Mouse (Mus musculus): Measurements from ENCODE around the gene Cenpo. TPM values are rescaled to one million over a fixed set of nuclear protein-coding genes. Genes with fewer than 3 reads are reported as not detected.

Cenpo gene
- total RNA-seq, 2 experiments from 2014 or later, result 18.5 to 51.3 TPM

DNA sequence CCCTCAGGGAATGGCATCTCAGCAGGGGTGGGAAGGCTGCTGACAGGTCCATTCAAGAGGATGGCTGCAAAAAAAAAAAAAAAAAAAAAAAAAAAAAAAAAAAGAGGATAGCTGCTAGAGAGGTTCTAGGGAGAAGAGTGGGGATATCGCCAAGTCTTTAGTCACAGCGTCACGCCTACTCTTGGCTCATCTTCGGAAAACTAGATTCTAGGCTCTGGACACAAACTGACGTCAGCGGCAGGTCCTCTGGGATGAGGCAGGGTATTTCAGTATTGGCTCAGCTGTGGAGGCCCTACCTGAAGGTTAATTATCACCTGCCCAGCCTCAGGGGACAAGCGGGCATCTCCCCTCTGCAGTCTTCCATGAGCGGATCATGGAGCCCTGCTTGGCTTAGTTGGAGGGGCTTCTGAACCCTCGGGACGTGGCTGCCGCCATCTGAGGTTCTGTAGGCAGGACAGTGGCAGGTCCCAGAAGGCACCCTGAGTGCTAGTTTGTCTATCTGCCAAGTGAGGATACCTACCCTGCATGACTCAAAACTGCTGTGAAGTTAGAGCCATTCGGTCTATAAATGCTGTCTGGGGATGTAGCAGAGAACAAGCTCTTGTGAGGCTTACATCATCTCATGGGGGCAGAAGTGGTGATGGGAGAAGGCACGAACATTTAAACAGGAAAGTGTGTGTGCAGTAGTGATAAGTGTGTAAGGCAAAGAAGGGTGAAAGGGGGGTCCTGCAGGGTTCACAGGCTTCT, 32.5 kb downstream of the Cenpo start:
- ATAC-seq (replicated peaks; ENCODE audit: poor library complexity), result no peak

DNA sequence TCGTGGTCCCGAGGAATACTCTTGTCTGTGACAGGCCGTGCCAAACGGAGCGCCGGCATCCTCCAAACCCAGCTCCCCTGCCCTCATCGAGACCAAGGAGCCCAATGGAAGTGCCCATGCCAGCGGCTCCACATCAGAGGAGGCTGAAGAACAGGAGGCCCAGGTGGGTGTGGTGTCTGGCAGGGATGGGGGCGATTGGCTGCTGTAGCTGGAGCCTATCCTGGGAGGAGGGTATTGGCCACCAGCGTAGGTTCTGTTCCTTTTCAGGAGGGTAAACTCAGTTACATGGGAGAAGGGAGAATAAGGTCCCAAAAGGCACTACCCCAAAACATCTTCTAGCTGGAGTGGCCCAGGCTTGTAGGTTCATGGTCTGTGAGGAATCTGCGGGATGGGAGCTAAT, 34.8 kb downstream of the Cenpo start:
- ATAC-seq (replicated peaks; ENCODE audit: poor library complexity), result no peak

DNA sequence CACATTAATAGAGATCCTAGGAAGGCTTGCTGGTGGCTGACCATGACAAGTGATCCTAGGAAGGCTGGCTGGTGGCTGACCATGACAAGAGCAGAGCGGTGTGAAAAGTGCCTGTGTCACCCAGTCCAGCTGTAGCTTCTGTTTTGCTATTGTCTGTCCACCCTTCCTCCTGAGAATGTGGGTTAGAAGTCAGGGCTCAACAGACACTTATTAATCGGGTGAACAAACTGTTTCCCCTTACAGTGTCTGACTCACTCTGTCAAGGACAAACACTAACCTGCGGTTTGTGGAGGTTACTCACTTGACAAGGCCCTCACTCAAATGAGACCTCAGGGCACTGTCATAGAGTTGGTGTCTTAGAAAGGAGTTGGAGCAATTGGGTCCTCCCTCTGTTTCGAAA, 35.4 kb downstream of the Cenpo start:
- no peak for ATAC-seq (replicated peaks; ENCODE audit: poor library complexity)

DNA sequence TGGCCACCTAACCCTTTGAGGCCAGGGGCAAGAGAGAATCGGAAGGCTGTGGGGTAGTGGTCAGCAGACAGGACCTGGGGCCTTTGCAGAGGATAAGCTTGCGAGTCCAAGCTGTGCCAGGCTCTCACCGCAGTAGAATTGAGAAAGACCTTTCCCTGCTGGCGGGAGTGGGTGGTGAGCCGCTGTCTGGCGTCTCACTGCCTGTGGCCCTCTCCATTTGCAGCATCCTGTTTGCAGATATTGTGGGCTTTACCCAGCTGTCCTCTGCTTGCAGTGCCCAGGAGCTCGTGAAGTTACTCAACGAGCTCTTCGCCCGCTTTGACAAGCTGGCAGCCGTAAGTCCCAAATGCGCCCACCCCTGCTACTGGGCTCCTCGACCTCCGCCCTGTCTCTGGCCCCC, 39.5 kb downstream of the Cenpo start:
- peak; percentile 66 for ATAC-seq (replicated peaks; ENCODE audit: poor library complexity)

DNA sequence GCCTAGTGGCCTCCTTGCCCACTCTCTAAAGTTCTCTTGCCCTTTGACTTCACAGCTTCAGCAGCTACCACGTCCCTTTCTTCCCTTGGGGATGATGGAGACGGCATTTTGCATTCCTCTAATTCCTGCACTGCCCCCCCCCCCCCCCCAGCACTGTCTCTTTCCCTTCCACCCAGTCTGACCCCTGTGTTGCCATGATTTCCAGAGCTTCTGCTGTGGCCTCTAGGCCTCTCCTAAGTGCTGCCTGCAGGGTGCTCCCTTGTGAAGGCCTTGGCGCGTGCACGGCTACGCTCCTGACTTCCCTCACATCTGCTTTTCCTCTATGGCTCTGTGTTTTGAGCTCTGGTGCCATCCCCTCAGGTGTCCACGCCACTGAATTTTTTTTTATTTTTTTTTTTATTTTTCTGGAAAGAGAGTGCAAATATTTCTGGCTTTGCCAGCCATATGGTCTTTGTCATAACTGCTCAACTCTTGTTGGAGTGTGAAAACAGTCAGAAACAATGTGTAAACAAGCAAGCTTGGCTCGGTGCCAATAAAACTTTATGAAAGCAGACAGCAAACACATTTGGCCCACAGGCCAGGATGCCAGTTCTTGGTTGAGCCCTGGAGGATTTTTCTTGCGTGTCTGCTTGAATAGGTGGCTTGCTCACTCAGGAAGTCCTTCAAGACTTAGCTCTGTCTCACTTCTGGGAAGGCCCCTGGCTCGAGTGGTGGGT, 40.9 kb downstream of the Cenpo start:
- ATAC-seq (replicated peaks; ENCODE audit: poor library complexity), result no peak

DNA sequence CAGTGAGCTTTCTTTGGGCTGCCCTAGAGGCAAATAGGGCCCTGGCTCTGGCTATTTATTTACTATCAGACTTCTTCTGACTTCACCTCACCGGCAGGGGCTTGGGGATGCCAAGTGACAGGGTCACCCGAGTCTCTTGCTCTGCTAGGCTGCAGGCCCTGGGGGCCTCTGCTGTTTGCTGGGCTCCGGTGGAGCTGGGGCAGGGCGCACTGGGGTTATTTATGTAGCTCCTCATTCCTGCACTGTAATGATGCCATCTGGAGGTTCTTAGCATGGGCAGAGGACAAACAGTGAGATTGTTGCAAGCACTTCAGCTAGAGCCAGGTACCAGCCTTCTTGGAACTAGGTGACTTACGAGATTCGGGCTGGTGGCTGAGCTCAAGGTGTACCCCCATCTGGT, 41.6 kb downstream of the Cenpo start:
- no peak for ATAC-seq (replicated peaks; ENCODE audit: poor library complexity)

DNA sequence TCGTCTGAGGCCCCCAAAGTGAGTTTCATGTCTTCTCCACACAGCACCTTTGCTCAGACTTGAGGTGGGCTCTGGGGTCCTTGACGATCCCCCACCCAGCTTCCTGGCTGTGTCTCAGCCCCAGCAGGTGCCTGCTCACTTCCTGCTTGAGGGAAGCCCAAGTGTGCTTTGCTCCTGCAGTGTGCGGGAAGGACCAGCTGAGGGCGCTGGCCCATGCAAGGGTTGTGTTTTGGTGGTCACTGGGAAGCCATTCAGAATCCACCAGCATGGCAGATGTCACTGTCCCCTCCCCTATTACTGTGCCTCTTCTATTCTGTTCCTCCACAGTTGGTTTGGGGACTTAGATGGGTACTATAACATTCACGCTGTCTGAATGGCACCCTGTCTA, 45.0 kb downstream of the Cenpo start:
- ATAC-seq (replicated peaks; ENCODE audit: poor library complexity), result peak; percentile 81

DNA sequence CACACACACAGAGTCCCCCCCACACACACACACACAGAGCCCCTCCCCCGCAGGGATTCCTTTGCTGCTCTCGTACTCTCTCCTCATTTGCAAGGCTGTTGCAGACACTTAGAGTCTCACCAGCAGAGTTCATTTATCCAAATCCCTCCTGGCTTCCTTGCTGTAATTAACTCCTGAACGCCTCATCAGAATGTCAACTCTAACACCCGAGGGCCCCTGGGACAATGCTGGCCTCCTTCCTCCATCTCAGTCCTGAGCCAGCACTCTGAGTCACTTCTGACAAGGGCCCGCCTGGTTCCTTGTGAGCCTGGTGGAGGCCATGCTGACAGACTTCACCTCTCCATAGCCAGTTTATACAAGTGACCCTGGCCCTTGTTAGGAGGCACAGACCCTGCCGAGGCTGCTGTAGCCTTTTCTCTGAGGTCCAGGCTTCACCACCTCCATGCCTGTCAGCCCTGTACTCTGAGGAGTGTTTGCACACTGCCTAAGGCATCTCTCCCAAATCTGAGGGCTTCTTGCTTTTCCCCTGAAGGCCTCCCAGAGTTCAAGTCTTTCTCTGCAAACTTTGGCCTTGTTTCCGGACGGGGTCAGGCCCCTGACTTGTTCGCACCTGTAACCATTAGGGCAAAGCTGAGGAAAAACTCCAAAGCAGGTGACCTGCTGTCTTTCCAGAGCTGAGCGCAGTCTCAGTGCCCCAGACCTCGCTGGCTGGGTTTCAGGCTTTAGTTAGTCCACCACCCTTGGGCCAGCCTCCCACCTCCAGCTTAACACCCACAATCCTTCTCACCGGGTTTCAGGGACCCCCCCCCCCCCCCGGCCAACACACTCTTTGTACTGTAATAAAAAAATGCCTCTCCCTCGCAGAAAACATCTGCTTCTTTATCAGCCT, 45.7 kb downstream of the Cenpo start:
- 0 out of 2 replicates have a peak, but pooled peaks have one; percentile 27 for ATAC-seq (replicated peaks; ENCODE audit: poor library complexity)

DNA sequence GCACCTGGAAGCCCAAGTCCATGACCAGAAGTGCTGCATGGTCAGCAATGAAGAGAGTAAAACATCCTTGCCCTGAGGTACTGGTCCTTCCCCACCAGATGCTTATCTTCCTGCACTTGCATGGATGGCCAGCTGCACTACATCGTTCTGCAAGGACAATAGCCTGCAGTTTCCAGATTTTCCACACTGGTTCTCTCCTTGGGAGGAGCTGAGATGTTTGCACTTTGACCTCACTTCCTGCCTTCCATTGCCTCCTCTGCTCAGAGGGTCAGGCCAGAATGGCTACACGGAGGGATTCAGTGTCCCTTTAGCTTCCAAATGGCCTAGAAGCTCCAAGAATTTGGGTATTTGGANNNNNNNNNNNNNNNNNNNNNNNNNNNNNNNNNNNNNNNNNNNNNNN, 49.4 kb downstream of the Cenpo start:
- no peak for ATAC-seq (replicated peaks; ENCODE audit: poor library complexity)

DNA sequence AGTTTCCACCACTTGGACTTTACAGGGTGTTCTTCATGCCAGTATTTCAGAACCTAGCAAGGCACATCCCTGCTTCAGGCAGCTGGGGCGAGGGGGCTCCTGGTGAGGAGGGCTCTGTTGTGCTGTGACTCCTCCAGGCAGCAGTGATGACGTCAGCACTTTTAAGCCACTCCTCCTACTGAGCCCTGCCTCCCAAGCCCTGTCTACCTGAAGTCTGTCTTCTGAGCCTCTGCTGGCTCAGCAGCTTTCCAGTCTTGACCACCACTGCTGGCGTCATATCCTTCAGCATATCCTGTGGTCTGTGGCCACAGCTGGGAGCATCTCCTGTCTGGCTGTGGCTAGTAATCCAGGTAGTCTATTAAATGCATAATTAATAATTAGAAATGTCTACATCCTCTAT, 53.6 kb downstream of the Cenpo start:
- ATAC-seq (replicated peaks; ENCODE audit: poor library complexity), result peak; percentile 70

DNA sequence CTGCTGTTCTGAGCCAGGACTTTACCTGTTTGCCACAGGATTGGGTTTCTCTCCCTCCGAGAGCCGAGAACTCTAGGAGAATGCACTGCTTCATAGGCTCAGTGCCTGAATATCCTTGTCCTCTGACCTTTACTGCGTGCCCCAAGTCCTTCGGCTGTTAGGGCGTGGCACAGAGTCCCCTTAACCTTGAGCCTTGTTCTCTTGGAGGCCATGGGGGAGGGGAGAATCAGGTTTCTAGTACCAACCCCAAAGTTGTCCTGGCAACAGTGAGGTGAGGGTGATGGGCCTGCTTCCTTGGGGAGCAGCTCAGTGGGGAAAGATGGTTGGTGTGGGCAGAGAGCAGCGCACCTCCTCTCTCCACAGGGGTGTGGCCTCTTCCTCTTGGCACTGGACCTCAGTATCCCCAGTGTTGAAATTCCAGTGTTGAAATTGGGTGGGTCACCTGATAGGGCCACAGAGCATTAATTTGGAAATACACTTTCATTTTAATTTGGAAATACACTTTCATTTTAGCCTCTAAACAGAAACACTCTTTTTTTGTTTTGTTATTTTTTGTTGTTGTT, 54.3 kb downstream of the Cenpo start:
- peak; percentile 71 for ATAC-seq (replicated peaks; ENCODE audit: poor library complexity)

DNA sequence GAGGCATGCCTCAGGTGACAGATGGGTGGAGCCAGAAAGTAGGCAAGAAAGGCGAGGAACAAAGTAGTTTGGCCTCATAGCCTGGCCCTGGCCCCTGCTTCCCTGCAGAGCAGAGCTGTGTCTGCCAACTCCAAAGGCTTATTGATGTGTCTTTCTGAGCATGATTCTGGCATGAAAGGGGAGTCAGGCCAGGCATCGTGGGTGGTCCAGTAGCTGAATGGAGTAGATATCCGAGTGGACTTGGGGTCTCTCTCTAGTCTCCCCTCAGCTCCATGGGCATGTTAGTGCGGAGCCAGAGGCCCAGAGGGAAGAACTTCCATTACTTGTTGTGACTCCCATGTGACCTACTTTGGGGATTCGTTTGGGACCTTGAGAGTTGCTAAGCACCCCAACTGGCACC, 55.3 kb downstream of the Cenpo start:
- ATAC-seq (replicated peaks; ENCODE audit: poor library complexity), result no peak

DNA sequence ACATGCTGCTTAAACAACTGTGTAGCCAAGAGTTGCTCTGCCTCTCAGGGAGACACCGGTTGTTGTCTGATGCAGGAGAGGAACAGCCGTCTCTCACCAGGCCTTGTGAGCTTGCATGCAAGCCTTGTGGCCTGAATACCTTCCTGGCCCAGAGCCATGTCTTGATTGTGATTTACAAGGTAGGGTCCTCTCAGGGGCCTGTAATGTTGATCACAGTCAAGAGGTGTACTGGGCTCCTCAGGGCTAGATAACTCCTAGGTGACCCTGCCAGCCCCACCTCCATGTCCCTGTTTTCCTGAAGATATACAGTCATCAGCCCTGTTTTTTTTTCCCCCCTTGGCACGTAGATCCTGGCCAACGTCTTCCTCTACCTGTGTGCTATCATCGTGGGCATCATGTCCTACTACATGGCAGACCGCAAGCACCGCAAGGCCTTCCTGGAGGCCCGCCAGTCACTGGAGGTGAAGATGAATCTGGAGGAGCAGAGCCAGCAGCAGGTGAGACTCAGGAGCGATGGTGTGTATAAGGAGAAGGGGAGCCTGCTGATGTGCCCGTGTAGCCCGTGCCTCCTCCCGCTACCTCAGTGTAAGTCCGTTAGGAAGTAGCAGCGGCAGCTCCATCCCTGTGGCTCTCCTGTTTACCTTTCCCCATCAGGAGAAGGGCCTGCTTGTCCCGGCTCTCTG, 60.8 kb downstream of the Cenpo start:
- no peak for ATAC-seq (replicated peaks; ENCODE audit: poor library complexity)

DNA sequence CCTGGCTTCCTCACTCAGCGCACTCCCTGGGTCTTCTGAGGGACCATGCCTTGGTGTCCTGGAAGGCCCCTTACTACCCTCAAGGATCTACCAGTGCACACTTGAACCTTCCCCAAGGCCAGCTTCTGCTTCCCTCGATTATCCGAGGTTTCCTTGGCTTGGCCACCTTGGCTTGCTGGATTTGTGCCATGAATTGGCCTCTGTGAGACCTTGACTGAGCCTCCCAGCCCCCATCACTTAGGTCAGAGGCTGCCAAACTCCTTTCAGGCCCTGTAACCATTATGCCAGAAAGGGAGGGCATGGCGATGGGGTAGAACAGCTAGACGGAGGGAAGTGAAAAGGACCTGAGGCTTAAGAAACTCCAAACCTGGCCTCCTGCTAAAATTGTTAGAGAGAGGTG, 64.5 kb downstream of the Cenpo start:
- no peak for ATAC-seq (replicated peaks; ENCODE audit: poor library complexity)

DNA sequence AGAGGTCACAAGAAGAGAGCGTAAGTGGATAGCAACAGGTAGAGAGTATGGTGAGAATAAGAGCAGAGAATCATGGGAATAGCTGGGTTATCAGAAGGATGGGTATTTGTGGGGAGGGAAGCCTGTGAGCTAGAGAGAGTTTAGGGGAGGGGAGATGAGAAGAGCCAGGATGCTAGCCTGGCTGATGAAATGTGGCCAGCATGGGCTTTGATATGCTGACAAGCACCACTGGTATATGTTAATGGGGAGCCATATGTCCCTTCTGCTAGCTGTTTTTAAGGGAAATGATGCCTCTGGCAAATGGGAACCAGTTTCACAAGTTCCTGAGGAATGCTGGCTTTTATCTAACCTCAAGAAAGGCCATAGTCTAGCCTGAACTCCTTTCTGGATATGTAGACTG, 65.0 kb downstream of the Cenpo start:
- no peak for ATAC-seq (replicated peaks; ENCODE audit: poor library complexity)

DNA sequence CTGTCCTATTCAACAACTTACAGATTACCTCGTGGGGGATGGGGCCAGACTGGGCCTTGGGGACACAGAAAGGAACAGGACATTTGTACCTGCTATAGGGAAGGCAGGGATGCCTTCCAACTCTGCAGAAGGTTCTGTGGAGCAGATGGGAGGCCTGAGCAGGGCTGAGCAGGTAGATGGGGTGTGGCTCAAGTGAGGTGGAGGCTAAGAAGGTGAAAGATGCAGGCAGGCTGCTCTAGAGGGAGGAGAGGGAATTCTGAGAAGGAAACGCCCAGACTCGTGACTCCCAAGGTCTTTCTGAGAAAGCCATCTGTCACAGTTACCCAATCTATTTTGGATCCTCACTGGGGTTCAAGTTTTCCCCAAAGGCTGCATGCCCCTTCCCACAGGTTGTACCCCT, 67.1 kb downstream of the Cenpo start:
- ATAC-seq (replicated peaks; ENCODE audit: poor library complexity), result no peak

DNA sequence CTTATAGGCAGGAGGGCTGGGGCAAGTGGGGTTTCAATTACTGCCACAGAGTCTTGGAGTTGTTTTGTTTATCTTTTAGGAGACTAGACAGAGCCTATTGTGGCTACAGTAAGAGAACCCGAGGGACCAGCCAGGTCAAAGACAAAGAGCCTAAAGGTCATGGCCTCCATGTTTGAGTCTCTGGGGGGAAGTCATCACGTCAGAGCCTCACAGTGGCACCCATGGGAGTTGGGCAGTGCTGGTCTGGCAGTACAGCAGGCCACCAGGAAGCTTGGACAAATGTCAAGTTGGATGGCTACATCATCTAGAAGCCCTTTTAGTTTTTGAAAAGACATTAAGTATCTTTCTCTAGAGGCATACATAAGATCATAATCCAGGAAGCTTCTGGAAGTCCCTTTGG, 71.2 kb downstream of the Cenpo start:
- no peak for ATAC-seq (replicated peaks; ENCODE audit: poor library complexity)

DNA sequence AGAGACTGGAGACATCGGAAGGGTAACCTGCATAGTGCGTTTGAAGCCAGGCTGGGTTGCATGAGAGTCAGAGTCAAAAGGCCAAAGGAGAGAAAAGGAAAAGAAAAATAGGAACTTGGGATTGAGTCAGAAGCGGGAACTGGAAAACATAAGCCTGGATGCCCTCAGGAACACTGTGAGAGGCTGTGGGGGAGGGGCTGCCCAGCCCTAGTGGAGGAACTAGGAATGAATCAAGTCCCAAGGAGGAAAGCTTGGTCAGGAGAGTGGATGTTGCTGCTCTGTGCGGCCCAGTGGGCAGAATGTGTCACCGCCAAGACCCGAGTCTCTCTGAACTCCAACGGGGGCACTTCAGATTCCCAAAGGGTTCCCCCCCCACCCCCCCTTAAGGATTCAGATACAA, 73.8 kb downstream of the Cenpo start:
- ATAC-seq (replicated peaks; ENCODE audit: poor library complexity), result no peak

DNA sequence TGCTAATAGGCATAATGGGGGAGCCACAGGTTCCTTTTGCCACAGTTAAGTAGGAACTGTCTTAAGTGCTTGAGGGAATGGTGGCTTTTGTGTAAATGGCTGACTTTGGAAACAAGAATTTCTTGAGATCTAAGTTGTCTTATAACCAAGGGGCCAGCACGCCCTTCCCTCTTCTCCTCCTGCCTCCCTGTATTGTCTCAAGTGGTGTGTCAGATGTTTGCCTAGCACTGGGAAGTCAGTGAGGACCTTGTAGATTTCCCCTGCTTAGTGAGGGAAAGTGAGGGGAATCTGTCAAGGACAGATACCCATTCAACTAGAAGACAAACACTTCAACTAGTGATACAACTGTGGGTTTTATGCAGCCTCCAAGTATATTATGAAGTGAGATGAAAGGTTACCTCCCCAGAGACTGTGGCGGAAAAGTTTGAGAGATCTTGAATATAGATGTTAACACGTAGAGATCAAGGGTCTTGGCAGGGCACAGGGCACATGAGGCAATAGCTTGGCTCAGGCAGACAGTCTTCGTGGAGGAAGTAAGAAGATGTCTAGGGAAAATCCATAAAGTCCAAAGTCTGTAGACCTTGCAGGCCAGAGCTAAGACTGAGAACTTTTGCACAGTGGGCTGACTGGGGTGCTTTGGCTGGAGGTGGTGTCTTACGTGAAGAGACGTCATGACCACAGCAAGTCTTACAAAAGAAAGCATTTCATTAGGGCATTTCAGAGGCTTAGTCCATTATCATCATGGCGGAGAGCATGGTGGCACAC, 75.0 kb downstream of the Cenpo start:
- ATAC-seq (replicated peaks; ENCODE audit: poor library complexity), result no peak

DNA sequence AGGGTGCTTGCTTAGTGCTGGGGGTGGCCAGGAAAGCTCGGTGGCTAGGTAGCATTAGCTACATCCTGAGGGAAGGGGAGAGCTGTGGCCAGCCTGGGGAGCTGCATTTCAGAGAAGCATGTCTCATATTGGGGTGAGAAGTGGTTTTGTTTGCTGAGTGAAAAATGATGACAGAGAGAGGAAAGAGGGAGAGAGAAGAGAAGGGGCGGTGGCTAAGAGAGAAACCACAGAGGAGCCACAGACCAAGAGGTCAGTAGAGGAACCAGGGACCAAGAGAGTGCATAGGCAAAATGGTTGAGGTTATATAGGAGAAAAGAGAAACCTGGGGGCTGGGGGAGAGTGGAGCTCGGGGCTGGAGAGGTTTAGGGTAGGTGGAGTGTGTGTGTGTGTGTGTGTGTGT, 75.9 kb downstream of the Cenpo start:
- ATAC-seq (replicated peaks; ENCODE audit: poor library complexity), result peak; percentile 65

Measured in megakaryocyte progenitor cell, adult 5-6 weeks (primary cell).